Mouse (Mus musculus): ENCODE data around the gene Kifc3. TPM values are rescaled to one million over a fixed set of nuclear protein-coding genes. Genes with fewer than 3 reads are reported as not detected.

Gene Kifc3
- polyA plus RNA-seq, 1 experiment from 2014 or later = 5.2 TPM

GRCm38 (mm10) chr8:95099009-95099408 lies 103.6 kb downstream of the Kifc3 start:
- peaks cover 4% of the 10 kb centered on the region for H3K36me3 ChIP-seq (ENCODE audit: control insufficient read depth, insufficient read depth, low read length)
- 41% methylated on average over 5 of the region's 5 CpGs for WGBS
- no peak overlapping the region for H3K4me2 ChIP-seq (replicated peaks; ENCODE audit: low read depth, low read length)
- no peak overlapping the region for H3K4me3 ChIP-seq (ENCODE audit: low read depth, low read length)
- no peaks in the 10 kb centered on the region for H3K27me3 ChIP-seq (ENCODE audit: control insufficient read depth, insufficient read depth, low read length)
- H3K27ac ChIP-seq (ENCODE audit: low read depth, low read length) = no peak overlapping the region
- H3K9ac ChIP-seq (ENCODE audit: low read depth, low read length) = no peak overlapping the region
- no peaks in the 10 kb centered on the region for H3K9me3 ChIP-seq (ENCODE audit: control insufficient read depth, low read length)
- DNase-seq (ENCODE audit: low spot score) = peak; percentile 81
- ATAC-seq (ENCODE audit: low FRiP score) = 0 out of 2 replicates have a peak, but pooled peaks have one; percentile 51
- H3K4me1 ChIP-seq (replicated peaks; ENCODE audit: control insufficient read depth, insufficient read depth, low read length) = no peaks in the 10 kb centered on the region

DNA sequence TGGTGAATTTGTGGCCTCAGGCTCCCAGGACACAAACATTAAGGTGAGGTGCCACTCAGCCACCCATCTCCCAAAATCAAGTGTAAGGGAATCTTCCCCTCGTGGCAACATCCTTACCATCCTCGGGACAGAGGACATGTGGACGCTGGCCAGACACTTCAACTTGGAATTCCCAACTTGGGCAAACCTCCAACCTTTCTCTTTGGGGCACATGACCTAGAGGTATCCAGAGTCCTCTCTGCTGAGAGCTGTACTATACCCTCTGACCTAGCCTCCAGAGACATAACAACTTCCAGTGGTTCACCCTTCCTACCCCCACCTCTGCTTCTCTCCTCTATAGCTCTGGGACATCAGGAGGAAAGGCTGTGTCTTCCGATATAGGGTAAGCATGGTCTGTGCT lies 109.0 kb downstream of the Kifc3 start:
- H3K27ac ChIP-seq (ENCODE audit: low read depth, low read length) = no peak overlapping the region
- no peaks in the 10 kb centered on the region for H3K4me1 ChIP-seq (replicated peaks; ENCODE audit: control insufficient read depth, insufficient read depth, low read length)
- H3K4me2 ChIP-seq (replicated peaks; ENCODE audit: low read depth, low read length) = no peak overlapping the region
- H3K27me3 ChIP-seq (ENCODE audit: control insufficient read depth, insufficient read depth, low read length) = no peaks in the 10 kb centered on the region
- DNase-seq (ENCODE audit: low spot score) (no peak), ATAC-seq (ENCODE audit: low FRiP score) (no peak)
- H3K36me3 ChIP-seq (ENCODE audit: control insufficient read depth, insufficient read depth, low read length) = peaks cover 4% of the 10 kb centered on the region
- no peak overlapping the region for H3K9ac ChIP-seq (ENCODE audit: low read depth, low read length)
- no peak overlapping the region for H3K4me3 ChIP-seq (ENCODE audit: low read depth, low read length)
- H3K9me3 ChIP-seq (ENCODE audit: control insufficient read depth, low read length) = no peaks in the 10 kb centered on the region
- WGBS = 94% methylated on average over 4 of the region's 4 CpGs

GRCm38 (mm10) chr8:95085432-95086141 lies 117.0 kb downstream of the Kifc3 start:
- Histone ChIP-seq H3K4me3 (ENCODE audit: low read depth, low read length) (no peak overlapping the region), H3K4me1 (replicated peaks; ENCODE audit: control insufficient read depth, insufficient read depth, low read length) (no peaks in the 10 kb centered on the region), H3K27me3 (ENCODE audit: control insufficient read depth, insufficient read depth, low read length) (no peaks in the 10 kb centered on the region), H3K36me3 (ENCODE audit: control insufficient read depth, insufficient read depth, low read length) (peaks cover 3% of the 10 kb centered on the region; the same call in 1 of the 2 replicates), H3K27ac (ENCODE audit: low read depth, low read length) (no peak overlapping the region), H3K9ac (ENCODE audit: low read depth, low read length) (no peak overlapping the region), H3K9me3 (ENCODE audit: control insufficient read depth, low read length) (no peaks in the 10 kb centered on the region), H3K4me2 (replicated peaks; ENCODE audit: low read depth, low read length) (no peak overlapping the region)
- no peak for ATAC-seq (ENCODE audit: low FRiP score)
- WGBS = 91% methylated on average over 7 of the region's 7 CpGs
- DNase-seq (ENCODE audit: low spot score) = no peak

GRCm38 (mm10) chr8:95084744-95085431 lies 117.7 kb downstream of the Kifc3 start:
- no peaks in the 10 kb centered on the region for H3K4me1 ChIP-seq (replicated peaks; ENCODE audit: control insufficient read depth, insufficient read depth, low read length)
- 87% methylated on average over 10 of the region's 10 CpGs for WGBS
- peaks cover 3% of the 10 kb centered on the region; the same call in 1 of the 2 replicates for H3K36me3 ChIP-seq (ENCODE audit: control insufficient read depth, insufficient read depth, low read length)

GRCm38 (mm10) chr8:95084261-95084660 lies 118.4 kb downstream of the Kifc3 start:
- no peak for DNase-seq (ENCODE audit: low spot score)
- Histone ChIP-seq H3K27me3 (ENCODE audit: control insufficient read depth, insufficient read depth, low read length) (no peaks in the 10 kb centered on the region), H3K9me3 (ENCODE audit: control insufficient read depth, low read length) (no peaks in the 10 kb centered on the region), H3K27ac (ENCODE audit: low read depth, low read length) (no peak overlapping the region), H3K9ac (ENCODE audit: low read depth, low read length) (no peak overlapping the region), H3K4me3 (ENCODE audit: low read depth, low read length) (no peak overlapping the region), H3K36me3 (ENCODE audit: control insufficient read depth, insufficient read depth, low read length) (0 out of 2 replicates have a peak, but pooled peaks cover 3% of the 10 kb centered on the region), H3K4me2 (replicated peaks; ENCODE audit: low read depth, low read length) (no peak overlapping the region), H3K4me1 (replicated peaks; ENCODE audit: control insufficient read depth, insufficient read depth, low read length) (no peaks in the 10 kb centered on the region)
- ATAC-seq (ENCODE audit: low FRiP score) = no peak
- WGBS = 90% methylated on average over 4 of the region's 4 CpGs

More at GRCm38 (mm10) chr8:95084744-95085431, 117.7 kb downstream of the Kifc3 start:
- ATAC-seq (ENCODE audit: low FRiP score) (no peak), DNase-seq (ENCODE audit: low spot score) (no peak)
- H3K4me3 ChIP-seq (ENCODE audit: low read depth, low read length) = no peak overlapping the region
- H3K27ac ChIP-seq (ENCODE audit: low read depth, low read length) = no peak overlapping the region
- no peak overlapping the region for H3K9ac ChIP-seq (ENCODE audit: low read depth, low read length)
- no peaks in the 10 kb centered on the region for H3K27me3 ChIP-seq (ENCODE audit: control insufficient read depth, insufficient read depth, low read length)
- H3K4me2 ChIP-seq (replicated peaks; ENCODE audit: low read depth, low read length) = no peak overlapping the region
- no peaks in the 10 kb centered on the region for H3K9me3 ChIP-seq (ENCODE audit: control insufficient read depth, low read length)

- Histone ChIP-seq H3K9ac (ENCODE audit: low read depth, low read length) (peak overlapping the region; percentile 86), H3K27me3 (ENCODE audit: control insufficient read depth, insufficient read depth, low read length) (no peaks in the 10 kb centered on the region), H3K4me2 (replicated peaks; ENCODE audit: low read depth, low read length) (peak overlapping the region; percentile 83), H3K4me3 (ENCODE audit: low read depth, low read length) (peak overlapping the region; percentile 83), H3K9me3 (ENCODE audit: control insufficient read depth, low read length) (no peaks in the 10 kb centered on the region), H3K36me3 (ENCODE audit: control insufficient read depth, insufficient read depth, low read length) (no peaks in the 10 kb centered on the region), H3K27ac (ENCODE audit: low read depth, low read length) (0 out of 2 replicates have a peak overlapping the region, but pooled peaks have one; percentile 36), H3K4me1 (replicated peaks; ENCODE audit: control insufficient read depth, insufficient read depth, low read length) (no peaks in the 10 kb centered on the region)
- ATAC-seq (ENCODE audit: low FRiP score) = no peak
- DNase-seq (ENCODE audit: low spot score) = no peak
- 9% methylated on average over 11 of the region's 11 CpGs for WGBS
These were observed 121.0 kb downstream of the Kifc3 start for GRCm38 (mm10) chr8:95081650-95082049.

DNA sequence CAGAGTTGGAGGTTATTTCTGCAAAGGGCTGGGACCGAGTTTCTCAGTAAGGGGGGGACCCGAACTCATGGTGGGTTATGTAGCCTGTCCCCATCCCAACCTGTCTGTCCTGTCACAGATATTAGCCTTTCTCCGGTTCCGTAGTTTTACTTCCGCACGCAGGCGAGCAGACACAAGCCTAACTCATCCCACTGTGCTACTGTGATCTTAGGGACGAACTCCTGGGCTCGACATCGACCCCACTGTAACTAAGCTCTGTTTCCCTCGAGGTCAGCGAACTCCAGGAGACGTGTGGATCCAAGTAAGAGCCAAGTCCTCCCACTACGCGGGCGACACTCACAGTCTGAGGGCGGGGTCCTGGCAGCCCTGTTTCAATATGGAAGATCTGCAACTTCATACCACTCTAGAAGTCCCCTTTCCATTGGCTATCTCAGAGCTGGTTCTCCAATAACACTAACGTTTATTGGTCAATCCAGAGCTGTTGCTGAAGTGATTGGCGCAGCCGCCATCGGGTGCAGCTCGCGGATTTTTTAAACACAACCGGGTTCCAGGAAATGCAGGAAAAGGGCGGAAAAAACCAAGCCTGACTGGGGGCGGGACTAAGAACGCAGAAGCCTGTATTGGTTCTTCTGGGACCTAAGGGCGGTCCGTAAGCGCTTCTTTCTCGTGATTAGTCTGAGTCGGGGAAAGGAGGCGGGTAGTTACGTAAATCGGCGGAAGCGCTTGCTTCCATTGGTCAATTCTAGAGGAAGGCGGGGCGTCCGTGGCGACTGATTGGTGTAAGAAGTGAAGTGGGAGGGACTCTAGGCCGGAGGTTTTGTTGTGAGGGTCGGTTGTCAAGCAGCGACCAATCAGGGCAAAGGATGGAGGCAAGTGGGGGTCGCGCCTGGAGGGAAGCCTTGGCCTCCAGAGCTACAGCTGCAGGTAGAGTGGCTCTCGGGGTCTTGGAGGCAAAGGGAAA lies 122.0 kb downstream of the Kifc3 start, which contains the start of gene Katnb1:
Gene Katnb1 (plus strand): TSS at position 806 of the 961 bp plus-strand sequence.
- Histone ChIP-seq H3K27me3 (ENCODE audit: control insufficient read depth, insufficient read depth, low read length) (no peaks in the 10 kb centered on the region), H3K36me3 (ENCODE audit: control insufficient read depth, insufficient read depth, low read length) (no peaks in the 10 kb centered on the region), H3K4me3 (ENCODE audit: low read depth, low read length) (peak within 1 kb of the TSS; percentile 83), H3K4me2 (replicated peaks; ENCODE audit: low read depth, low read length) (peak within 1 kb of the TSS; percentile 83), H3K27ac (ENCODE audit: low read depth, low read length) (peak within 1 kb of the TSS; percentile 36; the same call in 1 of the 2 replicates), H3K9me3 (ENCODE audit: control insufficient read depth, low read length) (no peaks in the 10 kb centered on the region), H3K4me1 (replicated peaks; ENCODE audit: control insufficient read depth, insufficient read depth, low read length) (no peaks in the 10 kb centered on the region), H3K9ac (ENCODE audit: low read depth, low read length) (peak within 1 kb of the TSS; percentile 86)
- WGBS = under 1% methylated on average over 47 of the region's 47 CpGs
- DNase-seq (ENCODE audit: low spot score) (peak; percentile 98), ATAC-seq (ENCODE audit: low FRiP score) (peak; percentile 98)

DNA sequence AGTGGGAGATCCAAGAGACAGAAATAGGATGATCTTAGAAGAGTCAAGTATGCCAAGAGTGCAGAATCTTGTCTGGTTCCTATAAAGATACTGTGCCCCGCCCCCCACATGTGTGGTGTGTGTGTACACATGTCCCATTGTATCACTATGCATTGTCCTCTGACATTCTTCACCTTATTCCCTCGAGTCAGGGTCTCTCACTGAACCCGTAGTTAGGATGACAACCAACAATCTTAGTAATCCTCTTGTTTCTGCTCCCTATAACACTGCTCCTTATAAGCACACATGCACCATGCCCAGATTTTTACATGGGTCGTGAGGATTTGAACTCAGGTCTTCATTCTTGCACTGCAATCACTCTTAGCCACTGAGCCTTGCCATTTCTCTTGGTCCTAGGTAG lies 123.3 kb downstream of the Kifc3 start:
- H3K9ac ChIP-seq (ENCODE audit: low read depth, low read length) = no peak overlapping the region
- H3K4me3 ChIP-seq (ENCODE audit: low read depth, low read length) = no peak overlapping the region
- no peak for ATAC-seq (ENCODE audit: low FRiP score)
- no peaks in the 10 kb centered on the region for H3K9me3 ChIP-seq (ENCODE audit: control insufficient read depth, low read length)
- no peaks in the 10 kb centered on the region for H3K36me3 ChIP-seq (ENCODE audit: control insufficient read depth, insufficient read depth, low read length)
- WGBS = 83% methylated on average over 4 of the region's 4 CpGs
- H3K4me1 ChIP-seq (replicated peaks; ENCODE audit: control insufficient read depth, insufficient read depth, low read length) = no peaks in the 10 kb centered on the region
- H3K4me2 ChIP-seq (replicated peaks; ENCODE audit: low read depth, low read length) = no peak overlapping the region
- no peak overlapping the region for H3K27ac ChIP-seq (ENCODE audit: low read depth, low read length)
- DNase-seq (ENCODE audit: low spot score) = no peak
- no peaks in the 10 kb centered on the region for H3K27me3 ChIP-seq (ENCODE audit: control insufficient read depth, insufficient read depth, low read length)

All from hindbrain, embryonic 11.5 days (tissue).